Mouse (Mus musculus) myocyte (in vitro differentiated cells): ENCODE data around the gene Apol8.

Experiments
- E2F4 ChIP-seq: IDR thresholded peaks from one replicate; pipeline ENCODE4 v1.6.1; 2011; ENCODE audit warnings: mild to moderate bottlenecking, control low read depth, moderate library complexity; ENCODE audit not compliant: insufficient read depth
- MAX ChIP-seq: IDR thresholded peaks from one replicate; pipeline ENCODE4 v1.6.1; 2011; ENCODE audit warnings: low read depth, mild to moderate bottlenecking, control low read depth
- POLR2A ChIP-seq: IDR thresholded peaks from one replicate; pipeline ENCODE4 v1.6.1; 2011; ENCODE audit warnings: low read depth, mild to moderate bottlenecking, control low read depth, moderate library complexity; ENCODE audit not compliant: insufficient read length
- USF1 ChIP-seq: IDR thresholded peaks from one replicate; pipeline ENCODE4 v1.6.1; 2011; ENCODE audit warnings: low read depth, mild to moderate bottlenecking, control low read depth, moderate library complexity

- TF ChIP-seq POLR2A (no peak), E2F4 (no peak), USF1 (no peak), MAX (no peak)
Measured at GRCm38 (mm10) chr15:77760037-77760436, 3.2 kb upstream of the Apol8 start.
